Mouse (Mus musculus): ENCODE results near the gene Arel1.

Arel1 gene

GRCm38 (mm10) chr12:84970428-84971096 is at the start of gene Arel1, which contains the start of gene Fcf1:
Arel1 (minus strand) TSS chr12:84970900.
Fcf1 (plus strand) TSS chr12:84970897.
- no peak for TF ChIP-seq GATA4 (IDR thresholded peaks at IDR 0.05; ENCODE audit: insufficient replicate concordance, low read length)

GRCm38 (mm10) chr12:85012185-85012584 is 41.5 kb upstream of the Arel1 start:
- TF ChIP-seq GATA4 (IDR thresholded peaks at IDR 0.05; ENCODE audit: insufficient replicate concordance, low read length): no peak

- TF ChIP-seq GATA4 (IDR thresholded peaks at IDR 0.05; ENCODE audit: insufficient replicate concordance, low read length): no peak
Observed at GRCm38 (mm10) chr12:85010541-85010940, 39.8 kb upstream of the Arel1 start.

- no peak for TF ChIP-seq GATA4 (IDR thresholded peaks at IDR 0.05; ENCODE audit: insufficient replicate concordance, low read length)
Observed at GRCm38 (mm10) chr12:85009776-85010175, 39.1 kb upstream of the Arel1 start.

GRCm38 (mm10) chr12:85007021-85007420 is 36.3 kb upstream of the Arel1 start:
- TF ChIP-seq GATA4 (IDR thresholded peaks at IDR 0.05; ENCODE audit: insufficient replicate concordance, low read length): no peak

GRCm38 (mm10) chr12:85006206-85006605 is 35.5 kb upstream of the Arel1 start:
- TF ChIP-seq GATA4 (IDR thresholded peaks at IDR 0.05; ENCODE audit: insufficient replicate concordance, low read length): no peak

GRCm38 (mm10) chr12:84999053-84999452 is 28.4 kb upstream of the Arel1 start:
- TF ChIP-seq GATA4 (IDR thresholded peaks at IDR 0.05; ENCODE audit: insufficient replicate concordance, low read length): no peak

GRCm38 (mm10) chr12:84996501-84997398 is 26.1 kb upstream of the Arel1 start:
- TF ChIP-seq GATA4 (IDR thresholded peaks at IDR 0.05; ENCODE audit: insufficient replicate concordance, low read length): no peak

GRCm38 (mm10) chr12:84996083-84996496 is 25.4 kb upstream of the Arel1 start, which contains the start of gene Ylpm1:
Ylpm1 (plus strand) TSS chr12:84996321.
- TF ChIP-seq GATA4 (IDR thresholded peaks at IDR 0.05; ENCODE audit: insufficient replicate concordance, low read length): peak; percentile 50; the same call in 1 of the 2 replicates

GRCm38 (mm10) chr12:84995112-84995761 is 24.5 kb upstream of the Arel1 start:
- TF ChIP-seq GATA4 (IDR thresholded peaks at IDR 0.05; ENCODE audit: insufficient replicate concordance, low read length): no peak

- TF ChIP-seq GATA4 (IDR thresholded peaks at IDR 0.05; ENCODE audit: insufficient replicate concordance, low read length): no peak
Observed at GRCm38 (mm10) chr12:84989456-84989855, 18.8 kb upstream of the Arel1 start.

- TF ChIP-seq GATA4 (IDR thresholded peaks at IDR 0.05; ENCODE audit: insufficient replicate concordance, low read length): no peak
Observed at GRCm38 (mm10) chr12:84979264-84979862, 8.7 kb upstream of the Arel1 start.

- no peak for TF ChIP-seq GATA4 (IDR thresholded peaks at IDR 0.05; ENCODE audit: insufficient replicate concordance, low read length)
Observed at GRCm38 (mm10) chr12:84969656-84970427, 858 bp downstream of the Arel1 start.
